Mouse (Mus musculus): Measurements from ENCODE around the gene Cd36. TPM values are rescaled to one million over a fixed set of nuclear protein-coding genes. Genes with fewer than 3 reads are reported as not detected.

The Cd36 gene
- polyA plus RNA-seq, 1 experiment: 14.3 TPM

DNA sequence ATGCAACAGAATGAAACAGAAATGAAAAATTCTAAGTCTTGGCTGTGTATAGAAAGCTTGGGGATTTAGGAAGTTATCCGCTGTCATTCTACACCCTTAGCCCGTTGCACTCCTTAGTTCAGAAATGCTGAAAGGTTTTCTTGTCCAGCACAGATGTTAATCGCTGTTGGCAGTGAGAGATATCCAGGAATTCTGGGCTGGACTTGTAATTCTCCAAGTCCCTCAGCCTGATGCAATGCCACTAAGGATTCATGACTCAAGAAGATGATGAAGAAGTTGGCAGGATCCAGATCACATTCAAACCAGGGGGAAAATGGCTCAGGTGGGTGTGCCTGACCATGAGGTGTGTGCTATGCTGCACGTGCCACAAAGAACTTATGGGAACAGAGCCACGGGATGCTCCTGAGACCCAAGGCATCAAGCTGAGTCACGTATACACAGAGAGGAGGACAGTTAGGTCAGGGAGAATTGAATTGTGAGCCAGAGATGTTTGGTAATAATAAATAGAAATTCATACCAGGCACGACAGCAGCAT, 135.1 kb downstream of the Cd36 start:
- Histone ChIP-seq H3K36me3 (ENCODE audit: control insufficient read depth, insufficient read depth, low read length) (no peaks in the 10 kb centered on the region), H3K4me1 (ENCODE audit: control insufficient read depth, insufficient read depth, insufficient read length) (no peaks in the 10 kb centered on the region), H3K27ac (ENCODE audit: insufficient read depth, low read length) (no peak overlapping the region), H3K27me3 (ENCODE audit: control insufficient read depth, insufficient read depth, low read length) (no peaks in the 10 kb centered on the region), H3K4me3 (ENCODE audit: extremely low read depth, insufficient read depth, insufficient read length) (no peak overlapping the region)
- DNase-seq (ENCODE audit: low read depth in 1 of 2, low spot score in 2 of 2): no peak
- 83% methylated on average over 7 of the region's 7 CpGs for WGBS
- TF ChIP-seq POLR2A (IDR thresholded peaks at IDR 0.05; ENCODE audit: low read depth, low read length) (no peak), CTCF (IDR thresholded peaks at IDR 0.05; ENCODE audit: extremely low read depth, insufficient read depth, insufficient read length, insufficient replicate concordance) (no peak)

DNA sequence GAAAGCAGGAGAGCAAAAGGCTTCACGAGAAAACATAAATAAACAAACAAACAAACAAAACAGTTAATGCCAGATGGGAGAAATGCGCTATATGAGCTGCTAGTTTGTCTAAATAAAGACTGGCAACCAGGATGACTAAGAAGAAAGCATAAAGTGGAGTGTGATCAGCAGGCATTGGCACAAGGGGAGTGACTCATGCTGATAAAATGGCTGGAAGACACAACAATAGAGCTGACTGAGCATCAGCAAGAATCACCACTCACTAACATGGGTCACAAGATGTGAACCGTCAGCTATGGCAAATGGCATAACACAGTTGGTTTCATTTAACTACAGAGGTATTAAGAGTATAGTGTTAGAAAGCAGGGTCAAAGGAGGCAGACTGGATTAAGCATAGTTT, 140.3 kb downstream of the Cd36 start:
- TF ChIP-seq CTCF (IDR thresholded peaks at IDR 0.05; ENCODE audit: extremely low read depth, insufficient read depth, insufficient read length, insufficient replicate concordance) (no peak), POLR2A (IDR thresholded peaks at IDR 0.05; ENCODE audit: low read depth, low read length) (no peak)
- WGBS: 73% methylated on average over 3 of the region's 3 CpGs
- Histone ChIP-seq H3K27ac (ENCODE audit: insufficient read depth, low read length) (no peak overlapping the region), H3K4me3 (ENCODE audit: extremely low read depth, insufficient read depth, insufficient read length) (no peak overlapping the region), H3K4me1 (ENCODE audit: control insufficient read depth, insufficient read depth, insufficient read length) (no peaks in the 10 kb centered on the region), H3K36me3 (ENCODE audit: control insufficient read depth, insufficient read depth, low read length) (no peaks in the 10 kb centered on the region), H3K27me3 (ENCODE audit: control insufficient read depth, insufficient read depth, low read length) (no peaks in the 10 kb centered on the region)
- no peak for DNase-seq (ENCODE audit: low read depth in 1 of 2, low spot score in 2 of 2)

- TF ChIP-seq CTCF (IDR thresholded peaks at IDR 0.05; ENCODE audit: extremely low read depth, insufficient read depth, insufficient read length, insufficient replicate concordance): no peak
- TF ChIP-seq POLR2A (IDR thresholded peaks at IDR 0.05; ENCODE audit: low read depth, low read length): no peak
- no peaks in the 10 kb centered on the region for H3K36me3 ChIP-seq (ENCODE audit: control insufficient read depth, insufficient read depth, low read length)
- H3K4me3 ChIP-seq (ENCODE audit: extremely low read depth, insufficient read depth, insufficient read length): no peak overlapping the region
- no peak overlapping the region for H3K27ac ChIP-seq (ENCODE audit: insufficient read depth, low read length)
- 60% methylated on average over 5 of the region's 5 CpGs for WGBS
- no peaks in the 10 kb centered on the region for H3K27me3 ChIP-seq (ENCODE audit: control insufficient read depth, insufficient read depth, low read length)
- H3K4me1 ChIP-seq (ENCODE audit: control insufficient read depth, insufficient read depth, insufficient read length): no peaks in the 10 kb centered on the region
- DNase-seq (ENCODE audit: low read depth in 1 of 2, low spot score in 2 of 2): no peak
These were observed 141.5 kb downstream of the Cd36 start for GRCm38 (mm10) chr5:17747143-17747542.

GRCm38 (mm10) chr5:17746520-17746919, 142.1 kb downstream of the Cd36 start:
- no peak for DNase-seq (ENCODE audit: low read depth in 1 of 2, low spot score in 2 of 2)
- TF ChIP-seq CTCF (IDR thresholded peaks at IDR 0.05; ENCODE audit: extremely low read depth, insufficient read depth, insufficient read length, insufficient replicate concordance): no peak
- no peak for TF ChIP-seq POLR2A (IDR thresholded peaks at IDR 0.05; ENCODE audit: low read depth, low read length)
- no peak overlapping the region for H3K4me3 ChIP-seq (ENCODE audit: extremely low read depth, insufficient read depth, insufficient read length)
- no peaks in the 10 kb centered on the region for H3K36me3 ChIP-seq (ENCODE audit: control insufficient read depth, insufficient read depth, low read length)
- no peaks in the 10 kb centered on the region for H3K4me1 ChIP-seq (ENCODE audit: control insufficient read depth, insufficient read depth, insufficient read length)
- H3K27ac ChIP-seq (ENCODE audit: insufficient read depth, low read length): no peak overlapping the region
- H3K27me3 ChIP-seq (ENCODE audit: control insufficient read depth, insufficient read depth, low read length): no peaks in the 10 kb centered on the region

- no peak for DNase-seq (ENCODE audit: low read depth in 1 of 2, low spot score in 2 of 2)
- WGBS: 81% methylated on average over 3 of the region's 3 CpGs
- Histone ChIP-seq H3K4me1 (ENCODE audit: control insufficient read depth, insufficient read depth, insufficient read length) (no peaks in the 10 kb centered on the region), H3K27me3 (ENCODE audit: control insufficient read depth, insufficient read depth, low read length) (no peaks in the 10 kb centered on the region), H3K4me3 (ENCODE audit: extremely low read depth, insufficient read depth, insufficient read length) (no peak overlapping the region), H3K27ac (ENCODE audit: insufficient read depth, low read length) (no peak overlapping the region), H3K36me3 (ENCODE audit: control insufficient read depth, insufficient read depth, low read length) (no peaks in the 10 kb centered on the region)
- TF ChIP-seq POLR2A (IDR thresholded peaks at IDR 0.05; ENCODE audit: low read depth, low read length) (no peak), CTCF (IDR thresholded peaks at IDR 0.05; ENCODE audit: extremely low read depth, insufficient read depth, insufficient read length, insufficient replicate concordance) (no peak)
These were observed 148.8 kb downstream of the Cd36 start for GRCm38 (mm10) chr5:17739805-17740204.

Other genes starting within 250 kb of the Cd36 start
- not detected in 2 replicates for gene Gnat3, start 73.7 kb upstream of the Cd36 start, polyA plus RNA-seq (2012; rRNA removed)

All from spleen, adult 2 months (tissue).